Mouse (Mus musculus) midbrain, postnatal 0 days (tissue): ENCODE measurements around the gene Krt88. TPM values are rescaled to one million over a fixed set of nuclear protein-coding genes. Genes with fewer than 3 reads are reported as not detected.

Experiments used
- ATAC-seq: fragments of 200-750 bp; cut with Nextera tagmentation; 2 replicates; pipeline ENCODE4 v1.8.0; 2017; ENCODE audit warnings: moderate number of reproducible peaks, mild to moderate bottlenecking, moderate TSS enrichment, moderate library complexity; ENCODE audit not compliant: low FRiP score
- DNase-seq: peaks from one replicate; pipeline ENCODE4 v3.0.0-alpha.2; 2015; ENCODE audit warnings: low spot score
- H3K27ac ChIP-seq: fragments of 300-500 bp; sonication (generic); 2 replicates; pipeline ENCODE4 v1.5.1; 2014; ENCODE audit warnings: low read depth, mild to moderate bottlenecking, low read length, mixed read lengths
- H3K27me3 ChIP-seq: fragments of 300-500 bp; sonication (generic); 2 replicates; pipeline ENCODE4 v1.6.1; 2014; ENCODE audit warnings: low read length, control low read depth, mixed read lengths; ENCODE audit not compliant: insufficient read depth
- H3K36me3 ChIP-seq: fragments of 300-500 bp; sonication (generic); 2 replicates; pipeline ENCODE4 v1.6.1; 2014; ENCODE audit warnings: low read length, control low read depth, mixed read lengths; ENCODE audit not compliant: insufficient read depth
- H3K4me1 ChIP-seq: fragments of 300-500 bp; sonication (generic); 2 replicates; pipeline ENCODE4 v1.6.1; 2014; ENCODE audit warnings: mild to moderate bottlenecking, control low read depth, antibody characterized with exemption, low read length, mixed read lengths; ENCODE audit not compliant: insufficient read depth
- H3K4me2 ChIP-seq: fragments of 300-500 bp; sonication (generic); 2 replicates; pipeline ENCODE4 v1.6.1; 2014; ENCODE audit warnings: low read depth, mild to moderate bottlenecking, low read length, mixed read lengths; ENCODE audit not compliant: poor library complexity, severe bottlenecking
- H3K4me3 ChIP-seq: fragments of 300-500 bp; sonication (generic); 2 replicates; pipeline ENCODE4 v1.5.1; 2014; ENCODE audit warnings: low read depth, mild to moderate bottlenecking, low read length, moderate library complexity
- H3K9ac ChIP-seq: fragments of 300-500 bp; sonication (generic); replicated peaks from 2 replicates; pipeline ENCODE4 v1.6.1; 2014; ENCODE audit warnings: mild to moderate bottlenecking, low read length, moderate library complexity, mixed read lengths; ENCODE audit not compliant: poor library complexity, severe bottlenecking
- H3K9me3 ChIP-seq: fragments of 300-500 bp; sonication (generic); 2 replicates; pipeline ENCODE4 v1.6.1; 2016; ENCODE audit warnings: low read length, control low read depth
- CTCF ChIP-seq: IDR thresholded peaks from 2 replicates; pipeline ENCODE4 v1.5.1; 2016; ENCODE audit warnings: antibody characterized with exemption, mild to moderate bottlenecking
- WGBS: fragments of 180-500 bp; shearing (Covaris S2); extraction: QIAGEN DNeasy Blood & Tissue Kit; methylation state at CpG from one replicate; pipeline ENCODE4 v1.1.7; 2014; 5-methylcytosine and 5-hydroxymethylcytosine counted together
- polyA plus RNA-seq: library from polyadenylated mRNA; unstranded; fragments of >200 nt; fragmentation: Nextera tagmentation; extraction: Ambion mirVana; gene quantifications from 2 replicates; pipeline ENCODE4 v1.2.1, GENCODE M21; 2015
- total RNA-seq: library from RNA; depleted of rRNA; stranded (reverse); fragments of >200 nt; gene quantifications from 2 replicates; pipeline ENCODE4 v1.2.3, GENCODE M21; 2014; rRNA removed

Krt88 gene
- total RNA-seq (not detected in 2 replicates), polyA plus RNA-seq (not detected in 2 replicates)

DNA sequence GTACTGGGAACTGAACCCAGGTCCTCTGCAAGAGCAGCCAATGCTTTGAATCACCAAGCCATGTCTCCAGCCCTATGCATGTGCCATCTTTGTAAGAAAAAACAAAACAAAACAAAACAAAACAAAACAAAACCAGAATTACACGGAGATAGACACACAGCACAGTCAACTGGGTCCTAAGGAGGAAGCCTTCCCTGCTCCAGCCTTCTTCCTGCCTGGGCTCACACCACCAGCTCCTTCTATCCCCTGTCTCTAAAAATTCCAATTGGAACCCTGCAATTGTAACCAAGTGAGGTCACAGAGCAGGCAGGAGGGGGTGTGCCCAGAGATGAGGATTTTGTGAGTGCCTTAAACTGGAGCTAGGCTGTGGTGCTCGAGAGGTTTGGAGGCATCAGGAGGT lies at the start of gene Krt88:
Gene Krt88, plus strand, starts transcription at position 301 of the 400 bp plus-strand sequence.
- H3K27me3 ChIP-seq: no peaks in the 10 kb centered on the region
- no peak for ATAC-seq
- H3K4me2 ChIP-seq: no peak within 1 kb of the TSS
- H3K27ac ChIP-seq: no peak within 1 kb of the TSS
- no peak within 1 kb of the TSS for H3K4me3 ChIP-seq
- no peaks in the 10 kb centered on the region for H3K36me3 ChIP-seq
- H3K9ac ChIP-seq: no peak within 1 kb of the TSS
- no peak for TF ChIP-seq CTCF
- DNase-seq: no peak
- no peaks in the 10 kb centered on the region for H3K4me1 ChIP-seq
- WGBS: 77% methylated on average over 2 of the region's 2 CpGs
- no peaks in the 10 kb centered on the region for H3K9me3 ChIP-seq

GRCm38 (mm10) chr15:101398269-101398668 lies 49.3 kb upstream of the Krt88 start:
- DNase-seq (no peak), ATAC-seq (no peak)
- H3K4me2 ChIP-seq: no peak overlapping the region
- no peaks in the 10 kb centered on the region for H3K27me3 ChIP-seq
- no peak overlapping the region for H3K27ac ChIP-seq
- H3K9me3 ChIP-seq: no peaks in the 10 kb centered on the region
- no peak overlapping the region for H3K9ac ChIP-seq
- no peak overlapping the region for H3K4me3 ChIP-seq
- H3K4me1 ChIP-seq: no peaks in the 10 kb centered on the region
- WGBS: 84% methylated on average over 8 of the region's 8 CpGs
- no peak for TF ChIP-seq CTCF
- no peaks in the 10 kb centered on the region for H3K36me3 ChIP-seq

- WGBS: 64% methylated on average over 2 of the region's 2 CpGs
- no peak for TF ChIP-seq CTCF
- Histone ChIP-seq H3K9ac (no peak within 1 kb of the TSS), H3K4me3 (no peak within 1 kb of the TSS), H3K9me3 (no peaks in the 10 kb centered on the region), H3K4me2 (no peak within 1 kb of the TSS), H3K27me3 (peaks cover 10% of the 10 kb centered on the region), H3K27ac (no peak within 1 kb of the TSS), H3K36me3 (no peaks in the 10 kb centered on the region), H3K4me1 (no peaks in the 10 kb centered on the region)
- DNase-seq (no peak), ATAC-seq (no peak)
Observed at GRCm38 (mm10) chr15:101410775-101411174, 36.8 kb upstream of the Krt88 start, which contains the start of gene Krt7. Gene Krt7 (plus strand): TSS chr15:101411043.

DNA sequence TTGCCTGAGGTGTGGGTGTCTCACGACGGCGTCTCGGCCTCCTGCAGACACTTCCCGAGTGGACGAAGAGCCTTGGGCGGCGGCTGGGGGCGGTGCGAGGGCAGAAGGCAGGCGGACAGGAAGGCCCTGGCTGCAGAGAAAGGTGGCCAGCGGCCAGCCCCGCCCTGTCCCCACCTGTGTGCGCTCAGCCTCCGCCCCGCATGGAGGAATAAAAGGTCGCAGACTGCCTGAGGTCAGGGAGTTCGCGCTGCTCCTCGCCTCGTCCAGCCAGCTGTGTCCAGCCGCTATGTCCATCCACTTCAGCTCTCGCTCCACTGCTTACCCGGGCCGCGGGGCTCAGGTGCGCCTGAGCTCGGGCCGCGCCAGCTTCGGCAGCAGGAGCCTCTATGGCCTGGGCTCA lies 35.4 kb upstream of the Krt88 start:
- 27% methylated on average over 31 of the region's 31 CpGs for WGBS
- Histone ChIP-seq H3K9me3 (no peaks in the 10 kb centered on the region), H3K36me3 (no peaks in the 10 kb centered on the region), H3K4me1 (no peaks in the 10 kb centered on the region), H3K9ac (no peak overlapping the region), H3K27ac (no peak overlapping the region), H3K4me3 (no peak overlapping the region), H3K27me3 (peaks cover 10% of the 10 kb centered on the region), H3K4me2 (no peak overlapping the region)
- ATAC-seq (no peak), DNase-seq (no peak)
- TF ChIP-seq CTCF: no peak

GRCm38 (mm10) chr15:101413916-101414635 lies 33.5 kb upstream of the Krt88 start:
- 57% methylated on average over 7 of the region's 7 CpGs for WGBS
- DNase-seq: no peak

DNA sequence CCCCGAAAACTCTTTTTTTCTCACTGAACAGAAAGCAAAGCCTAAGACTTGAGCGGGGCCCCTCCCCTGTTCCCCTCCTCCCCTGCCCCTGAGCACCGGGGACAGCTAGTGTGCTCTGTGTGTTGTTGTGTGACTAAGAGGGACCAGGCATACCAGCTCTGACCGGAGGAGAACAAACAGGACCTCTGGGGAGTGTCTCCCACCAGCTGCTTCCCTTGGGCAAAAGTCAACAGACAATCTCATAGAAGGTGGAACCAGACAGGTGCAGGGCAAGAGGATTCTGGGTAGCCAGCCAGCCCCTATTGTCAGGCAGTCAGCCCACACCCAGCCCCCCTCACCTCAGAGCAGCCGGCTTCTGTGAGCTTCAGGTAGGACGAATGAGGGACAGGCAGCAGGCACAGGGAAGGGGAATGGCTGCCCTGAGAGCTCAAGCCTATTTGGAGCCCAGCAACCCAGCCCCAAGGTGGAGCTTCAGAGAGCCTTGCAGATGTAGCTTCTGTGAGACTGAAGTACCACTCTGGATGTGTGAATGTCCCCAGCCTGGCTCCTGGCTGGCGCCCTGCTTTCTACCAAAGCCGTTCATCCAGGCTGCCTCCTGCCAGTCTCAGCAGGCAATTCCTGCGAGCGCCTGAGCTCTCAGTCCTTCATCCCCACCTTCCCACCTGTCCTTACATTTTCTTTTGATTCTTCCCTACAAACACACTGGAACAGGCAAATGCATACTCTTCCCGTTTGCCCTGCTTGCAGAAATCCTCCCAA lies 32.6 kb upstream of the Krt88 start:
- no peak overlapping the region for H3K9ac ChIP-seq
- peaks cover 13% of the 10 kb centered on the region for H3K27me3 ChIP-seq
- no peak for DNase-seq
- WGBS: 45% methylated on average over 11 of the region's 11 CpGs
- no peak for TF ChIP-seq CTCF
- no peak overlapping the region for H3K27ac ChIP-seq
- no peak overlapping the region for H3K4me3 ChIP-seq
- H3K9me3 ChIP-seq: no peaks in the 10 kb centered on the region
- H3K4me2 ChIP-seq: no peak overlapping the region
- no peak for ATAC-seq
- H3K36me3 ChIP-seq: no peaks in the 10 kb centered on the region
- H3K4me1 ChIP-seq: no peaks in the 10 kb centered on the region

More at GRCm38 (mm10) chr15:101413916-101414635, 33.5 kb upstream of the Krt88 start:
- Histone ChIP-seq H3K9ac (no peak overlapping the region), H3K4me3 (no peak overlapping the region), H3K4me1 (no peaks in the 10 kb centered on the region), H3K9me3 (no peaks in the 10 kb centered on the region), H3K27ac (no peak overlapping the region), H3K4me2 (no peak overlapping the region), H3K27me3 (peaks cover 10% of the 10 kb centered on the region), H3K36me3 (no peaks in the 10 kb centered on the region)
- ATAC-seq: no peak
- TF ChIP-seq CTCF: peak; percentile 35
